In the genomic region with DNA sequence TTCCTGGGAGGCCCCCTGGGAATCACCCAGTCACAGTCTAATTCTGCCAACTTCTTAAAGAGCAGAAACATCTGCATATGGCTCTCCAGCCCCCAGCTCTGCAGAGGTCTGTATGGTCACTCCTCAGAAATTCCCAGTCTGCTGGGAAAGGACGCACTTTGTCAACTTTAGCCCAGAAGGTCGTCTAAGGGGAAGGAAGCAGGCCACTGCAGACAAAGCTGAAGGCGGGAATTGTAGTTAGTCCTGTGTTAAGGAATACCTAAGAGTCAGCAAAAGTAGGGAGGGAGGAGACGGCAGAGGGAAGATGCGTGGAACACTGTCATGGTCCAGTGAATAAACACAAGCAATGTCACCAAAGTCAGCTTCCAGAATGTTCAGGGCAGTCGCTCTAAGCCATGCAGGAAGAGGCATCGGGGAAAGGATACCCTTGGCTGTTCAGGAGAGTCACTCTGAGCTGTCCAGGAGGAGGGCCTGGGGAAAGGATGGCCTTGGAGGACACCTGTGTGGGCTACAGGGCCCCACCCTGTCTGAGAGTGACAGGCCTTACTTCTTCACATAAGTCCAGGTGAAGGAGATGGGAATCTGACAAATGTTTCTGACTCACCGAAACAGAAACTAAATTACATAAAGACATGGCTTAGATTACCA, we compare ENCODE assay signal across 10 mouse cellular contexts.
DNase-seq lines count a peak whose midpoint lies in the region; ATAC-seq and TF ChIP-seq lines count a peak whose summit lies in the region.
"Had no signal": no experiment of that assay in that cellular context is flagged by ENCODE, and none has a peak within 500 bp of the region (broad histone marks: within the 10 kb centered on the region; RNA-seq: fewer than 3 reads in every experiment).

No protein-coding gene starts in this region.

- 71% methylated on average over 8 of the region's 8 CpGs for WGBS in liver, embryonic 11.5 days

- intact Hi-C loops in heart, postnatal 14 days (cut with DNase I), result loop anchor here (10.0 kb wide), 2 partner anchors 226 to 326 kb away; a partner anchor contains a TSS

- TF ChIP-seq CTCF in bone marrow macrophage, adult 2 months (IDR thresholded peaks at IDR 0.05; ENCODE audit: low read depth, low read length), result no peak

- TF ChIP-seq POLR2A in bone marrow macrophage, adult 2 months (IDR thresholded peaks at IDR 0.05; ENCODE audit: borderline replicate concordance, low read depth, low read length), result no peak

- DNase-seq in heart, adult 18-20 months, result peak; percentile 48 to 57
- DNase-seq in heart, adult 8-10 months (ENCODE audit: low spot score), result no peak
- DNase-seq in heart, postnatal 14 days, result peak; percentile 27 to 32
- DNase-seq in liver, embryonic 11.5 days (ENCODE audit: low spot score), result no peak
- DNase-seq in cerebellum, adult 9-10 months, result no peak
- no peak for DNase-seq in embryo, embryonic 10 days (ENCODE audit: low spot score)
- no peak for DNase-seq in Muller cell, postnatal 12 days (ENCODE audit: inconsistent ontology term)

- H3K36me3 ChIP-seq in liver, embryonic 11.5 days (ENCODE audit: control insufficient read depth, insufficient read depth, low read length), result no peaks in the 10 kb centered on the region
- H3K36me3 ChIP-seq: limb, embryonic 15.5 days; neural tube, embryonic 13.5 days had no signal

- no peak overlapping the region for H3K4me3 ChIP-seq in bone marrow macrophage, adult 2 months (ENCODE audit: insufficient read depth, low read length)
- H3K4me3 ChIP-seq in liver, embryonic 11.5 days (ENCODE audit: low read depth, low read length), result no peak overlapping the region
- H3K4me3 ChIP-seq: limb, embryonic 15.5 days; neural tube, embryonic 13.5 days had no signal

- no peak overlapping the region for H3K9ac ChIP-seq in liver, embryonic 11.5 days (ENCODE audit: low read depth, low read length)
- H3K9ac ChIP-seq: limb, embryonic 15.5 days; neural tube, embryonic 13.5 days had no signal

- H3K4me2 ChIP-seq in liver, embryonic 11.5 days, result no peak overlapping the region
- H3K4me2 ChIP-seq: limb, embryonic 15.5 days; neural tube, embryonic 13.5 days had no signal

- ATAC-seq in liver, embryonic 11.5 days (replicated peaks; ENCODE audit: low FRiP score), result no peak

- H3K9me3 ChIP-seq in liver, embryonic 11.5 days (ENCODE audit: control insufficient read depth, low read length), result no peaks in the 10 kb centered on the region
- H3K9me3 ChIP-seq: limb, embryonic 15.5 days; neural tube, embryonic 13.5 days had no signal

- peak overlapping the region; percentile 80 for H3K27ac ChIP-seq in bone marrow macrophage, adult 2 months (ENCODE audit: insufficient read depth, low read depth, low read length)
- H3K27ac ChIP-seq in liver, embryonic 11.5 days (ENCODE audit: low read depth, low read length), result peak overlapping the region; percentile 2; the same call in 1 of the 2 replicates
- H3K27ac ChIP-seq: limb, embryonic 15.5 days; neural tube, embryonic 13.5 days had no signal

- H3K27me3 ChIP-seq in liver, embryonic 11.5 days (replicated peaks; ENCODE audit: control insufficient read depth, insufficient read depth, low read length), result no peaks in the 10 kb centered on the region
- H3K27me3 ChIP-seq: limb, embryonic 15.5 days had no signal

- H3K4me1 ChIP-seq in bone marrow macrophage, adult 2 months (ENCODE audit: control insufficient read depth, insufficient read depth, low read length), result peaks cover 31% of the 10 kb centered on the region
- peaks cover 6% of the 10 kb centered on the region; the same call in 1 of the 2 replicates for H3K4me1 ChIP-seq in liver, embryonic 11.5 days (replicated peaks; ENCODE audit: control insufficient read depth, insufficient read depth, low read length)

Comparison
In these comparisons a context has a peak if more than half of its experiments do, and no peak if none do; other contexts are left out.
1. DNase-seq: peak in heart, adult 18-20 months (2 of 2) and heart, postnatal 14 days (2 of 2); none in heart, adult 8-10 months (single experiment), liver, embryonic 11.5 days (single experiment), cerebellum, adult 9-10 months (single experiment), embryo, embryonic 10 days (single experiment) and Muller cell, postnatal 12 days (single experiment).